Mouse (Mus musculus): ENCODE data around the gene Gm13279. TPM values are rescaled to one million over a fixed set of nuclear protein-coding genes. Genes with fewer than 3 reads are reported as not detected.
"Not testable (repeated sequence)": the region's sequence is repeated elsewhere in the genome, so short reads cannot be mapped to it uniquely, and the experiment has no call there.

The Gm13279 gene
- polyA plus RNA-seq, 1 experiment from 2014 or later, result not detected

GRCm38 (mm10) chr4:88760431-88760830 lies 36.8 kb upstream of the Gm13279 start:
- not testable (repeated sequence) for H3K9me3 ChIP-seq (ENCODE audit: low read length); H3K9ac ChIP-seq (replicated peaks); H3K27me3 ChIP-seq (ENCODE audit: insufficient read depth, low read length); H3K4me1 ChIP-seq (ENCODE audit: insufficient read depth); ATAC-seq; H3K36me3 ChIP-seq (replicated peaks; ENCODE audit: insufficient read depth, low read length)
- WGBS (ENCODE audit: insufficient replicate concordance), result 0% methylated on average over 16 of the region's 28 CpGs
- Histone ChIP-seq H3K27ac (ENCODE audit: low read depth) (peak overlapping the region; percentile 66), H3K4me2 (ENCODE audit: low read depth, low read length) (peak overlapping the region; percentile 57), H3K4me3 (ENCODE audit: low read depth, low read length) (peak overlapping the region; percentile 39)
- DNase-seq, result peak; percentile 73
- peak; percentile 69 for TF ChIP-seq CTCF (IDR thresholded peaks at IDR 0.05; ENCODE audit: low read depth)

- not testable (repeated sequence) for ATAC-seq; H3K9me3 ChIP-seq (ENCODE audit: low read length); H3K27me3 ChIP-seq (ENCODE audit: insufficient read depth, low read length); H3K4me1 ChIP-seq (ENCODE audit: insufficient read depth); H3K36me3 ChIP-seq (replicated peaks; ENCODE audit: insufficient read depth, low read length); H3K27ac ChIP-seq (ENCODE audit: low read depth); DNase-seq; H3K4me3 ChIP-seq (ENCODE audit: low read depth, low read length); H3K9ac ChIP-seq (replicated peaks); H3K4me2 ChIP-seq (ENCODE audit: low read depth, low read length)
- WGBS (ENCODE audit: insufficient replicate concordance), result 64% methylated on average over 6 of the region's 8 CpGs
These were observed 35.4 kb upstream of the Gm13279 start for GRCm38 (mm10) chr4:88761776-88762175.

GRCm38 (mm10) chr4:88762341-88762740 lies 34.9 kb upstream of the Gm13279 start:
- not testable (repeated sequence) for H3K4me1 ChIP-seq (ENCODE audit: insufficient read depth); H3K9me3 ChIP-seq (ENCODE audit: low read length); DNase-seq; H3K27me3 ChIP-seq (ENCODE audit: insufficient read depth, low read length); H3K9ac ChIP-seq (replicated peaks); H3K27ac ChIP-seq (ENCODE audit: low read depth); H3K4me3 ChIP-seq (ENCODE audit: low read depth, low read length); ATAC-seq; H3K36me3 ChIP-seq (replicated peaks; ENCODE audit: insufficient read depth, low read length); H3K4me2 ChIP-seq (ENCODE audit: low read depth, low read length)
- 49% methylated on average over 8 of the region's 9 CpGs for WGBS (ENCODE audit: insufficient replicate concordance)

GRCm38 (mm10) chr4:88763384-88764018 lies 33.7 kb upstream of the Gm13279 start:
- H3K9ac ChIP-seq (replicated peaks), result peak overlapping the region; percentile 34; the same call in 1 of the 2 replicates

GRCm38 (mm10) chr4:88773534-88773933 lies 23.7 kb upstream of the Gm13279 start, which contains the start of gene Gm13290:
Gene Gm13290, plus strand, starts transcription at chr4:88773834.
- WGBS (ENCODE audit: insufficient replicate concordance), result no CpG with 5 or more reads among the region's 32 CpGs
- H3K9me3 ChIP-seq (ENCODE audit: low read length); DNase-seq; H3K9ac ChIP-seq (replicated peaks); H3K27ac ChIP-seq (ENCODE audit: low read depth); ATAC-seq; H3K36me3 ChIP-seq (replicated peaks; ENCODE audit: insufficient read depth, low read length); H3K4me3 ChIP-seq (ENCODE audit: low read depth, low read length); H3K27me3 ChIP-seq (ENCODE audit: insufficient read depth, low read length); H3K4me2 ChIP-seq (ENCODE audit: low read depth, low read length); H3K4me1 ChIP-seq (ENCODE audit: insufficient read depth): not testable (repeated sequence)

More at GRCm38 (mm10) chr4:88763384-88764018, 33.7 kb upstream of the Gm13279 start:
- peak; percentile 67 for TF ChIP-seq CTCF (IDR thresholded peaks at IDR 0.05; ENCODE audit: low read depth)
- H3K9me3 ChIP-seq (ENCODE audit: low read length); H3K36me3 ChIP-seq (replicated peaks; ENCODE audit: insufficient read depth, low read length); ATAC-seq; H3K27me3 ChIP-seq (ENCODE audit: insufficient read depth, low read length); H3K4me1 ChIP-seq (ENCODE audit: insufficient read depth): not testable (repeated sequence)
- peak overlapping the region; percentile 26; the same call in 1 of the 2 replicates for H3K4me3 ChIP-seq (ENCODE audit: low read depth, low read length)
- DNase-seq, result peak; percentile 64
- peak overlapping the region; percentile 51; the same call in 1 of the 2 replicates for H3K27ac ChIP-seq (ENCODE audit: low read depth)
- peak overlapping the region; percentile 51 for H3K4me2 ChIP-seq (ENCODE audit: low read depth, low read length)
- 6% methylated on average over 20 of the region's 42 CpGs for WGBS (ENCODE audit: insufficient replicate concordance)

GRCm38 (mm10) chr4:88776622-88777021 lies 20.6 kb upstream of the Gm13279 start, which contains the start of gene Gm13289:
Gene Gm13289, plus strand, starts transcription at chr4:88776922.
- no CpG with 5 or more reads among the region's 29 CpGs for WGBS (ENCODE audit: insufficient replicate concordance)
- H3K36me3 ChIP-seq (replicated peaks; ENCODE audit: insufficient read depth, low read length); H3K27ac ChIP-seq (ENCODE audit: low read depth); DNase-seq; H3K9ac ChIP-seq (replicated peaks); H3K4me2 ChIP-seq (ENCODE audit: low read depth, low read length); H3K27me3 ChIP-seq (ENCODE audit: insufficient read depth, low read length); H3K9me3 ChIP-seq (ENCODE audit: low read length); H3K4me1 ChIP-seq (ENCODE audit: insufficient read depth); ATAC-seq; H3K4me3 ChIP-seq (ENCODE audit: low read depth, low read length): not testable (repeated sequence)

GRCm38 (mm10) chr4:88779550-88779949 lies 17.6 kb upstream of the Gm13279 start, which contains the start of gene Gm13272:
Gene Gm13272, plus strand, starts transcription at chr4:88779850.
- H3K9me3 ChIP-seq (ENCODE audit: low read length), result not testable (repeated sequence)

GRCm38 (mm10) chr4:88780320-88780719 lies 16.9 kb upstream of the Gm13279 start:
- H3K27ac ChIP-seq (ENCODE audit: low read depth); H3K9me3 ChIP-seq (ENCODE audit: low read length); H3K4me2 ChIP-seq (ENCODE audit: low read depth, low read length); H3K27me3 ChIP-seq (ENCODE audit: insufficient read depth, low read length); H3K9ac ChIP-seq (replicated peaks); H3K4me3 ChIP-seq (ENCODE audit: low read depth, low read length); H3K4me1 ChIP-seq (ENCODE audit: insufficient read depth); DNase-seq; H3K36me3 ChIP-seq (replicated peaks; ENCODE audit: insufficient read depth, low read length); ATAC-seq: not testable (repeated sequence)
- WGBS (ENCODE audit: insufficient replicate concordance), result 47% methylated on average over 11 of the region's 18 CpGs

More at GRCm38 (mm10) chr4:88779550-88779949, 17.6 kb upstream of the Gm13279 start, which contains the start of gene Gm13272:
- not testable (repeated sequence) for H3K27ac ChIP-seq (ENCODE audit: low read depth); DNase-seq; ATAC-seq; H3K4me2 ChIP-seq (ENCODE audit: low read depth, low read length); H3K4me3 ChIP-seq (ENCODE audit: low read depth, low read length); H3K36me3 ChIP-seq (replicated peaks; ENCODE audit: insufficient read depth, low read length); H3K27me3 ChIP-seq (ENCODE audit: insufficient read depth, low read length); H3K4me1 ChIP-seq (ENCODE audit: insufficient read depth); H3K9ac ChIP-seq (replicated peaks)
- WGBS (ENCODE audit: insufficient replicate concordance), result no CpG with 5 or more reads among the region's 29 CpGs

GRCm38 (mm10) chr4:88781831-88782230 lies 15.4 kb upstream of the Gm13279 start, which contains the start of gene Ifnz:
Gene Ifnz, plus strand, starts transcription at chr4:88782131.
- DNase-seq; H3K9me3 ChIP-seq (ENCODE audit: low read length); ATAC-seq; H3K4me1 ChIP-seq (ENCODE audit: insufficient read depth); H3K9ac ChIP-seq (replicated peaks); H3K27me3 ChIP-seq (ENCODE audit: insufficient read depth, low read length); H3K4me2 ChIP-seq (ENCODE audit: low read depth, low read length); H3K36me3 ChIP-seq (replicated peaks; ENCODE audit: insufficient read depth, low read length): not testable (repeated sequence)
- Histone ChIP-seq H3K27ac (ENCODE audit: low read depth) (peak within 1 kb of the TSS; percentile 39; the same call in 1 of the 2 replicates), H3K4me3 (ENCODE audit: low read depth, low read length) (0 out of 2 replicates have a peak within 1 kb of the TSS, but pooled peaks have one; percentile 19)
- 0% methylated on average over 1 of the region's 7 CpGs for WGBS (ENCODE audit: insufficient replicate concordance)
